Mouse (Mus musculus) subcutaneous adipose tissue, adult 2 months (tissue): ENCODE measurements around the gene Tmx1. TPM values are rescaled to one million over a fixed set of nuclear protein-coding genes. Genes with fewer than 3 reads are reported as not detected.

Experiments used
- polyA plus RNA-seq: library from polyadenylated mRNA; depleted of rRNA; stranded (reverse); fragments of >200 nt; gene quantifications from 2 replicates; pipeline ENCODE4 v1.2.3, GENCODE M21; 2012; ENCODE audit warnings: low replicate concordance; rRNA removed

The Tmx1 gene
- 6.6 and 9.7 TPM in 2 replicates for polyA plus RNA-seq

GRCm38 (mm10) chr12:70452726-70453645, at the start of gene Tmx1:
Tmx1 (plus strand) TSS chr12:70453095.

Other genes with a start within 250 kb of the Tmx1 start
- gene Pygl, start 221.6 kb upstream of the Tmx1 start, polyA plus RNA-seq = 143 and 240 TPM in 2 replicates
- 0.03 and 0.14 TPM in 2 replicates for gene Trim9, start 105.5 kb upstream of the Tmx1 start, polyA plus RNA-seq